Mouse (Mus musculus): ENCODE data around the gene L1td1.

GRCm38 (mm10) chr4:98677506-98677905 is 49.0 kb upstream of the L1td1 start:
- TF ChIP-seq CTCF (IDR thresholded peaks at IDR 0.05; ENCODE audit: extremely low read depth, insufficient read depth, low read length) (no peak), POLR2A (IDR thresholded peaks at IDR 0.05; ENCODE audit: extremely low read depth, insufficient read depth, low read length) (no peak)
